Mouse (Mus musculus) forebrain, postnatal 0 days (tissue): Measurements from ENCODE around the gene Rapgefl1. TPM values are rescaled to one million over a fixed set of nuclear protein-coding genes. Genes with fewer than 3 reads are reported as not detected.
A peak's percentile ranks its signal among the peaks of the same experiment; 100 is the strongest.

Source experiments
- ATAC-seq: fragments of 200-750 bp; cut with Nextera tagmentation; 2 replicates; pipeline ENCODE4 v1.8.0; 2017; ENCODE audit warnings: mild to moderate bottlenecking, moderate library complexity
- DNase-seq: peaks from one replicate; pipeline ENCODE4 v3.0.0-alpha.2; 2015
- H3K27ac ChIP-seq: fragments of 300-500 bp; sonication (generic); 2 replicates; pipeline ENCODE4 v1.5.1; 2014; ENCODE audit warnings: low read depth, mild to moderate bottlenecking, antibody characterized with exemption, low read length, moderate library complexity, mixed read lengths
- H3K27me3 ChIP-seq: fragments of 300-500 bp; sonication (generic); 2 replicates; pipeline ENCODE4 v1.6.1; 2014; ENCODE audit warnings: mild to moderate bottlenecking, low read length, mixed read lengths; ENCODE audit not compliant: insufficient read depth
- H3K36me3 ChIP-seq: fragments of 300-500 bp; sonication (generic); 2 replicates; pipeline ENCODE4 v1.6.1; 2014; ENCODE audit warnings: mild to moderate bottlenecking, moderate library complexity; ENCODE audit not compliant: insufficient read depth
- H3K4me1 ChIP-seq: fragments of 300-500 bp; sonication (generic); 2 replicates; pipeline ENCODE4 v1.6.1; 2014; ENCODE audit warnings: antibody characterized with exemption; ENCODE audit not compliant: insufficient read depth
- H3K4me2 ChIP-seq: fragments of 300-500 bp; sonication (generic); 2 replicates; pipeline ENCODE4 v1.6.1; 2014; ENCODE audit warnings: low read depth, mild to moderate bottlenecking, moderate library complexity
- H3K4me3 ChIP-seq: fragments of 300-500 bp; sonication (generic); 2 replicates; pipeline ENCODE4 v1.5.1; 2014; ENCODE audit warnings: low read depth, low read length, mixed read lengths
- H3K9ac ChIP-seq: fragments of 300-500 bp; sonication (generic); 2 replicates; pipeline ENCODE4 v1.6.1; 2014; ENCODE audit warnings: mild to moderate bottlenecking
- H3K9me3 ChIP-seq: fragments of 300-500 bp; sonication (generic); 2 replicates; pipeline ENCODE4 v1.6.1; 2016; ENCODE audit warnings: low read length
- CTCF ChIP-seq: sonication (generic); IDR thresholded peaks from 2 replicates; pipeline ENCODE4 v1.5.1; 2016; ENCODE audit warnings: antibody characterized with exemption, control low read depth, low read depth
- WGBS: fragments of 180-500 bp; shearing (Covaris S2); extraction: QIAGEN DNeasy Blood & Tissue Kit; methylation state at CpG from one replicate; pipeline ENCODE4 v1.1.7; 2014; 5-methylcytosine and 5-hydroxymethylcytosine counted together
- polyA plus RNA-seq: library from polyadenylated mRNA; unstranded; fragments of >200 nt; fragmentation: Nextera tagmentation; extraction: Ambion mirVana; gene quantifications from 2 replicates; pipeline ENCODE4 v1.2.1, GENCODE M21; 2015
- total RNA-seq: library from RNA; depleted of rRNA; stranded (reverse); fragments of >200 nt; gene quantifications from 2 replicates; pipeline ENCODE4 v1.2.3, GENCODE M21; 2014

Gene Rapgefl1
- total and polyA plus RNA-seq, 2 experiments from 2014 or later, result 9.8 to 28.7 TPM

GRCm38 (mm10) chr11:98870791-98871190 is 34.2 kb downstream of the Rapgefl1 start:
- H3K4me3 ChIP-seq, result no peak overlapping the region
- H3K9ac ChIP-seq, result no peak overlapping the region
- DNase-seq, result no peak
- H3K36me3 ChIP-seq, result peaks cover 24% of the 10 kb centered on the region
- no peaks in the 10 kb centered on the region for H3K4me1 ChIP-seq
- WGBS, result 79% methylated on average over 5 of the region's 5 CpGs
- H3K27ac ChIP-seq, result no peak overlapping the region
- no peaks in the 10 kb centered on the region for H3K9me3 ChIP-seq
- H3K4me2 ChIP-seq, result no peak overlapping the region
- H3K27me3 ChIP-seq, result no peaks in the 10 kb centered on the region
- no peak for ATAC-seq
- no peak for TF ChIP-seq CTCF

GRCm38 (mm10) chr11:98871416-98871815 is 34.8 kb downstream of the Rapgefl1 start:
- Histone ChIP-seq H3K9me3 (no peaks in the 10 kb centered on the region), H3K9ac (0 out of 2 replicates have a peak overlapping the region, but pooled peaks have one; percentile 10), H3K4me3 (no peak overlapping the region), H3K27ac (0 out of 2 replicates have a peak overlapping the region, but pooled peaks have one; percentile 74), H3K36me3 (peaks cover 24% of the 10 kb centered on the region), H3K27me3 (no peaks in the 10 kb centered on the region), H3K4me1 (no peaks in the 10 kb centered on the region), H3K4me2 (no peak overlapping the region)
- TF ChIP-seq CTCF, result no peak
- DNase-seq (no peak), ATAC-seq (no peak)
- WGBS, result 69% methylated on average over 4 of the region's 4 CpGs

- Histone ChIP-seq H3K4me3 (no peak overlapping the region), H3K27me3 (no peaks in the 10 kb centered on the region), H3K27ac (peak overlapping the region; percentile 74), H3K4me2 (no peak overlapping the region), H3K9ac (no peak overlapping the region), H3K4me1 (no peaks in the 10 kb centered on the region), H3K9me3 (no peaks in the 10 kb centered on the region), H3K36me3 (peaks cover 23% of the 10 kb centered on the region)
- peak; percentile 44 for DNase-seq
- TF ChIP-seq CTCF, result no peak
- ATAC-seq, result peak; percentile 43; the same call in 1 of the 2 replicates
- WGBS, result 50% methylated on average over 4 of the region's 4 CpGs
Measured at GRCm38 (mm10) chr11:98872040-98872439, 35.5 kb downstream of the Rapgefl1 start.

- no peaks in the 10 kb centered on the region for H3K4me1 ChIP-seq
- no peak for TF ChIP-seq CTCF
- H3K9me3 ChIP-seq, result no peaks in the 10 kb centered on the region
- H3K9ac ChIP-seq, result no peak overlapping the region
- ATAC-seq (no peak), DNase-seq (no peak)
- H3K36me3 ChIP-seq, result peaks cover 13% of the 10 kb centered on the region
- WGBS, result 94% methylated on average over 9 of the region's 9 CpGs
- no peak overlapping the region for H3K4me2 ChIP-seq
- H3K4me3 ChIP-seq, result no peak overlapping the region
- H3K27ac ChIP-seq, result no peak overlapping the region
- H3K27me3 ChIP-seq, result no peaks in the 10 kb centered on the region
Measured at GRCm38 (mm10) chr11:98873900-98874299, 37.3 kb downstream of the Rapgefl1 start.

- no peak for ATAC-seq
- no peak overlapping the region for H3K4me3 ChIP-seq
- no peak overlapping the region for H3K4me2 ChIP-seq
- no peak overlapping the region for H3K9ac ChIP-seq
- no peak for TF ChIP-seq CTCF
- H3K27ac ChIP-seq, result no peak overlapping the region
- no peaks in the 10 kb centered on the region for H3K4me1 ChIP-seq
- H3K9me3 ChIP-seq, result no peaks in the 10 kb centered on the region
- 78% methylated on average over 9 of the region's 9 CpGs for WGBS
- no peak for DNase-seq
- H3K27me3 ChIP-seq, result no peaks in the 10 kb centered on the region
- H3K36me3 ChIP-seq, result peaks cover 8% of the 10 kb centered on the region
Measured at GRCm38 (mm10) chr11:98877001-98877400, 40.4 kb downstream of the Rapgefl1 start.

GRCm38 (mm10) chr11:98887703-98888102 is 51.1 kb downstream of the Rapgefl1 start:
- WGBS, result 96% methylated on average over 3 of the region's 3 CpGs
- H3K36me3 ChIP-seq, result peaks cover 63% of the 10 kb centered on the region
- H3K27me3 ChIP-seq, result no peaks in the 10 kb centered on the region
- DNase-seq (no peak), ATAC-seq (no peak)
- no peak overlapping the region for H3K9ac ChIP-seq
- H3K4me3 ChIP-seq, result no peak overlapping the region
- no peak overlapping the region for H3K27ac ChIP-seq
- no peak for TF ChIP-seq CTCF
- H3K4me2 ChIP-seq, result no peak overlapping the region
- H3K9me3 ChIP-seq, result no peaks in the 10 kb centered on the region
- no peaks in the 10 kb centered on the region for H3K4me1 ChIP-seq

- no peak overlapping the region for H3K9ac ChIP-seq
- H3K4me1 ChIP-seq, result no peaks in the 10 kb centered on the region
- peaks cover 73% of the 10 kb centered on the region for H3K36me3 ChIP-seq
- DNase-seq (no peak), ATAC-seq (no peak)
- H3K9me3 ChIP-seq, result no peaks in the 10 kb centered on the region
- TF ChIP-seq CTCF, result no peak
- H3K4me3 ChIP-seq, result no peak overlapping the region
- WGBS, result 97% methylated on average over 4 of the region's 4 CpGs
- no peak overlapping the region for H3K4me2 ChIP-seq
- no peak overlapping the region for H3K27ac ChIP-seq
- no peaks in the 10 kb centered on the region for H3K27me3 ChIP-seq
Measured at GRCm38 (mm10) chr11:98889077-98889476, 52.5 kb downstream of the Rapgefl1 start.
